Comparison of ENCODE assay signal across 10 mouse cellular contexts in the genomic region with DNA sequence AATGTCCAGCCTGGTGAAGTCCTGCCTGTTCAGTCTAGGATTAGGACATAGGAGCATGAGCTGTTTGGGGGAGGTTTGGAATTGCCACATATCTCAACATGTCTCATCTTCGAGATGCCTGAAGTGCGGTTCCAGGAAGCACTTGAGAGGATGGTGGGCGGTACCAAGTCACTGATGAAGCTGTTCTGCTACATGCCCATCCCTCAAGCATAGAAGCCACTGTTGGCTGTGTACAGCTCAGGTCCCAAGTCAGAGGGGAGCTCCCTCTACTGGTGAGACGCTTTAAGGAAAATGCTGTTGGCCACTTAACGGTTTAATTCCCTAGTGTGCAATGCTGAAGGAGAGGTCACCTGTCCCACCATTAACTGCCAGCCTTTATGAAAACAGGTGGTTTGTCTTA. TPM values are rescaled to one million over a fixed set of nuclear protein-coding genes. Genes with fewer than 3 reads are reported as not detected.
DNase-seq lines count a peak whose midpoint lies in the region; ATAC-seq and TF ChIP-seq lines count a peak whose summit lies in the region.
"Had no signal": no experiment of that assay in that cellular context is flagged by ENCODE, and none has a peak within 500 bp of the region (broad histone marks: within the 10 kb centered on the region; RNA-seq: fewer than 3 reads in every experiment).

No protein-coding gene starts in this region.

- H3K27me3 ChIP-seq in cerebellum, adult 2 months (ENCODE audit: control insufficient read depth, insufficient read depth, low read length) = no peaks in the 10 kb centered on the region
- H3K27me3 ChIP-seq in intestine, embryonic 16.5 days (replicated peaks; ENCODE audit: control insufficient read depth, insufficient read depth, low read length) = no peaks in the 10 kb centered on the region
- no peaks in the 10 kb centered on the region for H3K27me3 ChIP-seq in midbrain, postnatal 0 days (ENCODE audit: insufficient read depth, low read length)
- H3K27me3 ChIP-seq in stomach, postnatal 0 days (ENCODE audit: control insufficient read depth, insufficient read depth, low read length) = no peaks in the 10 kb centered on the region
- H3K27me3 ChIP-seq: embryonic facial prominence, embryonic 15.5 days; stomach, embryonic 15.5 days had no signal

- H3K36me3 ChIP-seq in intestine, embryonic 16.5 days (ENCODE audit: control insufficient read depth, insufficient read depth, low read length) = no peaks in the 10 kb centered on the region
- H3K36me3 ChIP-seq in midbrain, postnatal 0 days (ENCODE audit: insufficient read depth, low read length) = no peaks in the 10 kb centered on the region
- H3K36me3 ChIP-seq in stomach, postnatal 0 days (ENCODE audit: control insufficient read depth, insufficient read depth, low read length) = no peaks in the 10 kb centered on the region
- H3K36me3 ChIP-seq: stomach, embryonic 15.5 days had no signal

- WGBS in cerebellum, adult 2 months = 18% methylated on average over 5 of the region's 5 CpGs
- 15% methylated on average over 5 of the region's 5 CpGs for WGBS in intestine, embryonic 16.5 days
- 13% methylated on average over 5 of the region's 5 CpGs for WGBS in midbrain, postnatal 0 days
- WGBS in stomach, postnatal 0 days = 21% methylated on average over 5 of the region's 5 CpGs

- no peak for TF ChIP-seq POLR2A in cerebellum, adult 2 months (IDR thresholded peaks at IDR 0.05; ENCODE audit: borderline replicate concordance, insufficient read depth, low read length)

- H3K4me2 ChIP-seq in intestine, embryonic 16.5 days (ENCODE audit: low read depth, low read length) = no peak overlapping the region
- no peak overlapping the region for H3K4me2 ChIP-seq in midbrain, postnatal 0 days (ENCODE audit: low read depth, low read length, poor library complexity, severe bottlenecking)
- no peak overlapping the region for H3K4me2 ChIP-seq in stomach, postnatal 0 days (replicated peaks; ENCODE audit: low read depth)
- H3K4me2 ChIP-seq: embryonic facial prominence, embryonic 15.5 days; stomach, embryonic 15.5 days had no signal

- no peak overlapping the region for H3K9ac ChIP-seq in intestine, embryonic 16.5 days (ENCODE audit: low read depth, low read length)
- H3K9ac ChIP-seq in midbrain, postnatal 0 days (replicated peaks; ENCODE audit: low read length, poor library complexity, severe bottlenecking) = no peak overlapping the region
- H3K9ac ChIP-seq in stomach, postnatal 0 days (ENCODE audit: low read length) = no peak overlapping the region
- H3K9ac ChIP-seq: embryonic facial prominence, embryonic 15.5 days; stomach, embryonic 15.5 days had no signal

- H3K4me3 ChIP-seq in cerebellum, adult 2 months (replicated peaks; ENCODE audit: insufficient read depth, low read depth, low read length) = no peak overlapping the region
- H3K4me3 ChIP-seq in intestine, embryonic 16.5 days (ENCODE audit: low read length) = no peak overlapping the region
- no peak overlapping the region for H3K4me3 ChIP-seq in midbrain, postnatal 0 days (ENCODE audit: low read depth, low read length)
- no peak overlapping the region for H3K4me3 ChIP-seq in stomach, postnatal 0 days (ENCODE audit: low read depth, low read length)
- H3K4me3 ChIP-seq: embryonic facial prominence, embryonic 15.5 days; stomach, embryonic 15.5 days had no signal

- peak; percentile 47; the same call in 1 of the 2 replicates for ATAC-seq in intestine, embryonic 16.5 days
- peak; percentile 57; the same call in 1 of the 2 replicates for ATAC-seq in midbrain, postnatal 0 days (ENCODE audit: low FRiP score)
- peak; percentile 82 for ATAC-seq in stomach, postnatal 0 days (ENCODE audit: low FRiP score, low TSS enrichment)

- no peaks in the 10 kb centered on the region for H3K9me3 ChIP-seq in intestine, embryonic 16.5 days (ENCODE audit: control insufficient read depth, low read length)
- H3K9me3 ChIP-seq in midbrain, postnatal 0 days (ENCODE audit: low read length) = no peaks in the 10 kb centered on the region
- no peaks in the 10 kb centered on the region for H3K9me3 ChIP-seq in stomach, postnatal 0 days (ENCODE audit: control insufficient read depth, low read length)
- H3K9me3 ChIP-seq: embryonic facial prominence, embryonic 15.5 days; stomach, embryonic 15.5 days had no signal

- DNase-seq in right cerebral cortex, adult 18-20 months = peak; percentile 55
- DNase-seq in right cerebral cortex, postnatal 36 days (ENCODE audit: low spot score in 2 of 2) = no peak
- DNase-seq in cerebellum, adult 2 months = peak; percentile 40 to 46
- peak; percentile 52 for DNase-seq in forelimb bud, embryonic 11.5 days (ENCODE audit: low read depth, low spot score)
- DNase-seq in liver = peak; percentile 41
- DNase-seq in midbrain, postnatal 0 days (ENCODE audit: low spot score) = peak; percentile 71
- peak; percentile 69 for DNase-seq in stomach, postnatal 0 days (ENCODE audit: low spot score)

- peaks cover 6% of the 10 kb centered on the region for H3K4me1 ChIP-seq in cerebellum, adult 2 months (ENCODE audit: control insufficient read depth, insufficient read depth, low read length)
- no peaks in the 10 kb centered on the region for H3K4me1 ChIP-seq in intestine, embryonic 16.5 days (ENCODE audit: control insufficient read depth, insufficient read depth, low read length)
- no peaks in the 10 kb centered on the region for H3K4me1 ChIP-seq in midbrain, postnatal 0 days (ENCODE audit: insufficient read depth, low read length)
- no peaks in the 10 kb centered on the region for H3K4me1 ChIP-seq in stomach, postnatal 0 days (replicated peaks; ENCODE audit: control insufficient read depth, insufficient read depth)
- H3K4me1 ChIP-seq: embryonic facial prominence, embryonic 15.5 days; stomach, embryonic 15.5 days had no signal

- TF ChIP-seq CTCF in cerebellum, adult 2 months (IDR thresholded peaks at IDR 0.05; ENCODE audit: borderline replicate concordance, insufficient read depth, low read depth, low read length) = peak; percentile 75
- peak; percentile 85 for TF ChIP-seq CTCF in midbrain, postnatal 0 days (IDR thresholded peaks at IDR 0.05)
- peak; percentile 93 for TF ChIP-seq CTCF in stomach, postnatal 0 days (IDR thresholded peaks at IDR 0.05; ENCODE audit: low read depth)

- H3K27ac ChIP-seq in cerebellum, adult 2 months (ENCODE audit: insufficient read depth, low read length) = no peak overlapping the region
- H3K27ac ChIP-seq in intestine, embryonic 16.5 days (ENCODE audit: low read length) = no peak overlapping the region
- no peak overlapping the region for H3K27ac ChIP-seq in midbrain, postnatal 0 days (ENCODE audit: low read depth, low read length)
- no peak overlapping the region for H3K27ac ChIP-seq in stomach, postnatal 0 days (replicated peaks)
- H3K27ac ChIP-seq: embryonic facial prominence, embryonic 15.5 days; stomach, embryonic 15.5 days had no signal

- no peak for TF ChIP-seq EP300 in stomach, postnatal 0 days (optimal IDR thresholded peaks at IDR 0.05)

RNA-seq across cellular contexts. Expression of a gene that starts 11.3 kb away (rescaled TPM):
- polyA plus RNA-seq in cerebellum, adult 2 months (2012; rRNA removed) = 20.8 and 21.2 TPM in 2 replicates
- polyA plus RNA-seq in intestine, embryonic 16.5 days (2015; fragmentation: Nextera tagmentation; extraction: Ambion mirVana) = 5.3 and 10.5 TPM in 2 replicates
- 2.9 and 3.0 TPM in 2 replicates for total RNA-seq in midbrain, postnatal 0 days (2014; rRNA removed)
- 8.7 and 11.5 TPM in 2 replicates for polyA plus RNA-seq in midbrain, postnatal 0 days (2015; fragmentation: Nextera tagmentation; extraction: Ambion mirVana)
- polyA plus RNA-seq in stomach, postnatal 0 days (2015; fragmentation: Nextera tagmentation; extraction: Ambion mirVana) = 19.7 and 20.1 TPM in 2 replicates

RNA-seq across cellular contexts. Expression of a gene that starts 49.8 kb away (rescaled TPM):
- 67.5 and 75.3 TPM in 2 replicates for polyA plus RNA-seq in cerebellum, adult 2 months (2012; rRNA removed)
- 29.5 and 29.6 TPM in 2 replicates for polyA plus RNA-seq in intestine, embryonic 16.5 days (2015; fragmentation: Nextera tagmentation; extraction: Ambion mirVana)
- total RNA-seq in midbrain, postnatal 0 days (2014; rRNA removed) = 38.7 and 42.5 TPM in 2 replicates
- 29.7 and 31.3 TPM in 2 replicates for polyA plus RNA-seq in midbrain, postnatal 0 days (2015; fragmentation: Nextera tagmentation; extraction: Ambion mirVana)
- 9.5 and 10.7 TPM in 2 replicates for polyA plus RNA-seq in stomach, postnatal 0 days (2015; fragmentation: Nextera tagmentation; extraction: Ambion mirVana)

Comparison
In these comparisons a context has a peak if more than half of its experiments do, and no peak if none do; other contexts are left out.
1. DNase-seq: peak in right cerebral cortex, adult 18-20 months (single experiment), cerebellum, adult 2 months (2 of 2), forelimb bud, embryonic 11.5 days (single experiment), liver (single experiment), midbrain, postnatal 0 days (single experiment) and stomach, postnatal 0 days (single experiment); none in right cerebral cortex, postnatal 36 days (0 of 2).
2. Peak in every context shown above with its lines, with median percentiles within 50 percentile points of each other: CTCF ChIP-seq and ATAC-seq.